Mouse (Mus musculus) megakaryocyte, embryonic 14.5 days (primary cell): Measurements from ENCODE around the gene Psenen.

Source experiments
- FLI1 ChIP-seq: IDR thresholded peaks from 2 replicates; pipeline ENCODE4 v1.6.1; 2012; ENCODE audit warnings: low read length, inconsistent platforms, mixed read lengths
- GATA1 ChIP-seq: IDR thresholded peaks from 3 replicates; pipeline ENCODE4 v1.6.1; 2012; ENCODE audit warnings: mixed read lengths, low read length, inconsistent platforms, borderline replicate concordance

GRCm38 (mm10) chr7:30534633-30535577, 28.5 kb downstream of the Psenen start, which contains the start of gene Arhgap33:
- TF ChIP-seq GATA1 (no peak), FLI1 (no peak)
